Mouse (Mus musculus): Measurements from ENCODE around the gene Taf3.

DNA sequence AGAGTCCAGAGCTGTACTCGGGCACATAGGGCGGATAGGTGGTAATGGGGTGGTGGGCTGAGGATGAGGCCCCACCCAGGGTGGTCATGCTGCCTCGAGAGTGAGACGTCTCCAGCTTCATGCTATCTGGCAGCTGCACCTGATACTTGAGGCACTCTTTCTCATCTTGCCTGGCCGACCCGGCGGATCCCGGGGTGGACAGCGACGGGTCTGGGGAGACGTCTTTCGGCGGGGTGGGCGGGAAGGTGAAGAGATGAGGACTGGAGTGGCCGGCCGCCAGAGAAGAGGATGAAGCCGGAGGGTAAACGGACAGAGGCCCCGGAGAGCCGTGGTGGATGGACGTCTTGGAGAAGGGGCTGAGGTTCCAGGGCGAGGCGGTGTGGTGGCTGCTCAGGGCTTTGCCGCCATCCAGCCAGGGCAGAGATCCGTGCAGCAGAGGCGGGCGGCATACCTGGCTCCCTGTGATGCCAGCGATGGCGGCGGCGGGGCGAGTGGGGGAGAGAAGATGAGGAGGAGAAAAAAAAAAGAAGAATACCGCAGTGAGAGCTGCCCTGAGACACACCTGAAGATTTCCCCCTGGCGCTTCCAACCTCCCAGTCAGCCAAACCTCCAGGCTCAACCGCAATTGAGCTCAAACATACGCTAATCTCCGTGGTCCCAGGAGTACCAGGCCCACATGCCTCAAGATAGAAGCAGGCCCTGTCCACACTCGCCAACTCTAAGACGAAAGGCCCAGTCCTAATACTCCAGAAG is 173.8 kb downstream of the Taf3 start:
- TF ChIP-seq ZC3H11A (IDR thresholded peaks at IDR 0.05; ENCODE audit: borderline replicate concordance, low read depth, low read length) (no peak), ZNF384 (IDR thresholded peaks at IDR 0.05; ENCODE audit: low read depth, low read length) (no peak)

All from ES-E14 (cell line).